Mouse (Mus musculus): Measurements from ENCODE around the gene Syf2. TPM values are rescaled to one million over a fixed set of nuclear protein-coding genes. Genes with fewer than 3 reads are reported as not detected.

The Syf2 gene
- polyA plus RNA-seq, 1 experiment from 2014 or later: 76.2 TPM

- H3K9ac ChIP-seq (ENCODE audit: low read depth, low read length): no peak overlapping the region
- no peak for ATAC-seq
- H3K27me3 ChIP-seq (replicated peaks; ENCODE audit: control insufficient read depth, insufficient read depth, low read length): peaks cover 24% of the 10 kb centered on the region
- no peaks in the 10 kb centered on the region for H3K36me3 ChIP-seq (ENCODE audit: control insufficient read depth, insufficient read depth)
- TF ChIP-seq CTCF (IDR thresholded peaks at IDR 0.05; ENCODE audit: low read depth): no peak
- no peak overlapping the region for H3K4me3 ChIP-seq (ENCODE audit: low read depth, low read length)
- H3K9me3 ChIP-seq (ENCODE audit: control insufficient read depth): no peaks in the 10 kb centered on the region
- H3K27ac ChIP-seq (ENCODE audit: low read depth, low read length): no peak overlapping the region
- H3K4me1 ChIP-seq (replicated peaks; ENCODE audit: control insufficient read depth, insufficient read depth, low read length): no peaks in the 10 kb centered on the region
- WGBS: 44% methylated on average over 27 of the region's 27 CpGs
- no peak overlapping the region for H3K4me2 ChIP-seq (replicated peaks; ENCODE audit: low read depth)
These were observed 13.2 kb downstream of the Syf2 start for GRCm38 (mm10) chr4:134943758-134944538.

DNA sequence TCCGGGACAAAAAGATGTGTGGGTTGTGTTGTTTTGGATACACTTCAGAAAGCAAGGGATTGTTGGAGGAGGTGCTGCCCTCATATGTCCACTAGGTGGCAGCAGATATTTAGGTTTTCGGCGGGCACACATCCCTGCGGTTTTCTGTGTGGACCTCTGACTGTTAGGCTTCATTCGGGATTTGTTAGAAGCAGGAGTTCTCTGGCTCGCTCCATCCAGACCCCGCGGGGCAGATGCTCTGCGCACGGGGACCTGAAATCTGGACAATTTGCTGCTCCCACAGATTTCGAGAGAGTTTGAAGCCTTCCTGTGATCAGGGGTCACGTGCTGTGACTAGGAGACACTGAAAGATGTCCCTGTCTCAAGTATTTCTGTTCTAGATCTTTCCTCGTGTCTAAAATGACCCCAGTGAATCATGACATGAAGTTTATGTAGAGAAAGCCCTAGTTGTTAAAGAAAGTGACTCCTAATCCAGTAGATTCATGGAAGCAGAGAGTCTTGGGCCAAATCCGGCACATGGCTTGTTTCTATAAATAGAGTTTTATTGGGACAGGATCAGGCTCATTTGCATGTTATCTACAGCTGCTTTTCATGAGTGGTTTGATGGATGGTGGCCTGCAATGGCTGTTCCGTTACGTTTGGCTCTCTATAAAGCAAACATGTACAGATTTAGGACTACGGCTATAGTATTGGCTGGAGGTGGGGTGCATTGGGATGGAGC lies 15.5 kb downstream of the Syf2 start:
- Histone ChIP-seq H3K4me1 (replicated peaks; ENCODE audit: control insufficient read depth, insufficient read depth, low read length) (no peaks in the 10 kb centered on the region), H3K4me2 (replicated peaks; ENCODE audit: low read depth) (peak overlapping the region; percentile 55), H3K9me3 (ENCODE audit: control insufficient read depth) (no peaks in the 10 kb centered on the region), H3K27ac (ENCODE audit: low read depth, low read length) (no peak overlapping the region), H3K9ac (ENCODE audit: low read depth, low read length) (no peak overlapping the region), H3K4me3 (ENCODE audit: low read depth, low read length) (no peak overlapping the region), H3K27me3 (replicated peaks; ENCODE audit: control insufficient read depth, insufficient read depth, low read length) (peaks cover 24% of the 10 kb centered on the region), H3K36me3 (ENCODE audit: control insufficient read depth, insufficient read depth) (no peaks in the 10 kb centered on the region)
- peak; percentile 42; the same call in 1 of the 2 replicates for ATAC-seq
- TF ChIP-seq CTCF (IDR thresholded peaks at IDR 0.05; ENCODE audit: low read depth): peak; percentile 91
- 6% methylated on average over 17 of the region's 17 CpGs for WGBS

GRCm38 (mm10) chr4:134950518-134951091 lies 19.9 kb downstream of the Syf2 start:
- Histone ChIP-seq H3K4me2 (replicated peaks; ENCODE audit: low read depth) (0 out of 2 replicates have a peak overlapping the region, but pooled peaks have one; percentile 3), H3K27ac (ENCODE audit: low read depth, low read length) (peak overlapping the region; percentile 41; the same call in 1 of the 2 replicates), H3K4me1 (replicated peaks; ENCODE audit: control insufficient read depth, insufficient read depth, low read length) (no peaks in the 10 kb centered on the region), H3K4me3 (ENCODE audit: low read depth, low read length) (no peak overlapping the region), H3K36me3 (ENCODE audit: control insufficient read depth, insufficient read depth) (no peaks in the 10 kb centered on the region), H3K9me3 (ENCODE audit: control insufficient read depth) (no peaks in the 10 kb centered on the region), H3K9ac (ENCODE audit: low read depth, low read length) (no peak overlapping the region), H3K27me3 (replicated peaks; ENCODE audit: control insufficient read depth, insufficient read depth, low read length) (no peaks in the 10 kb centered on the region)
- WGBS: 13% methylated on average over 11 of the region's 11 CpGs
- peak; percentile 53 for TF ChIP-seq CTCF (IDR thresholded peaks at IDR 0.05; ENCODE audit: low read depth)
- peak; percentile 65 for ATAC-seq

DNA sequence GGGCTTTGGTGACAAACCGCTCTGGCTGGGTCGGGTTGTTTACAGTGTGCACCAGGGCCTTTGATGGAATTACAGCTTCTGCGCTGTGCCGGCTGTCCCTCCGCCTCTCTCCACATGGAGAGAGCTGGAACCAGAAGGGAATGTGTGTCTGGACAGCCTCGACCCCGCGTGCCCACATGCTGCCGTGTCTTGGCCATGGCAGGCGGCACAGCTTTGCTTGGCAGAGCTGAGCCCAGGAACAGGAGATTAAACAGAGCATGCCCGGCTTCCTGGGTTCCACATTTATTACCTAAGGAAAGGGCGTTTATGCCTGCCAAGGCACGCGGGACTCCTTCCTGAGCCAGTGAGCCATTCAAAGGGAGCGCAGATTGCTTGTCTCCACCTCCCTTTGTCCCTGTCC lies 23.8 kb downstream of the Syf2 start:
- H3K4me3 ChIP-seq (ENCODE audit: low read depth, low read length): no peak overlapping the region
- no peaks in the 10 kb centered on the region for H3K27me3 ChIP-seq (replicated peaks; ENCODE audit: control insufficient read depth, insufficient read depth, low read length)
- 15% methylated on average over 15 of the region's 15 CpGs for WGBS
- H3K9me3 ChIP-seq (ENCODE audit: control insufficient read depth): no peaks in the 10 kb centered on the region
- ATAC-seq: no peak
- no peak overlapping the region for H3K27ac ChIP-seq (ENCODE audit: low read depth, low read length)
- H3K4me1 ChIP-seq (replicated peaks; ENCODE audit: control insufficient read depth, insufficient read depth, low read length): no peaks in the 10 kb centered on the region
- 0 out of 2 replicates have a peak overlapping the region, but pooled peaks have one; percentile 10 for H3K4me2 ChIP-seq (replicated peaks; ENCODE audit: low read depth)
- H3K9ac ChIP-seq (ENCODE audit: low read depth, low read length): no peak overlapping the region
- TF ChIP-seq CTCF (IDR thresholded peaks at IDR 0.05; ENCODE audit: low read depth): no peak
- H3K36me3 ChIP-seq (ENCODE audit: control insufficient read depth, insufficient read depth): no peaks in the 10 kb centered on the region

GRCm38 (mm10) chr4:134955196-134955595 lies 24.5 kb downstream of the Syf2 start:
- no peak for ATAC-seq
- TF ChIP-seq CTCF (IDR thresholded peaks at IDR 0.05; ENCODE audit: low read depth): no peak
- Histone ChIP-seq H3K9me3 (ENCODE audit: control insufficient read depth) (no peaks in the 10 kb centered on the region), H3K4me2 (replicated peaks; ENCODE audit: low read depth) (no peak overlapping the region), H3K27me3 (replicated peaks; ENCODE audit: control insufficient read depth, insufficient read depth, low read length) (no peaks in the 10 kb centered on the region), H3K36me3 (ENCODE audit: control insufficient read depth, insufficient read depth) (no peaks in the 10 kb centered on the region), H3K4me1 (replicated peaks; ENCODE audit: control insufficient read depth, insufficient read depth, low read length) (no peaks in the 10 kb centered on the region), H3K9ac (ENCODE audit: low read depth, low read length) (no peak overlapping the region), H3K4me3 (ENCODE audit: low read depth, low read length) (no peak overlapping the region), H3K27ac (ENCODE audit: low read depth, low read length) (no peak overlapping the region)
- WGBS: 90% methylated on average over 2 of the region's 2 CpGs

DNA sequence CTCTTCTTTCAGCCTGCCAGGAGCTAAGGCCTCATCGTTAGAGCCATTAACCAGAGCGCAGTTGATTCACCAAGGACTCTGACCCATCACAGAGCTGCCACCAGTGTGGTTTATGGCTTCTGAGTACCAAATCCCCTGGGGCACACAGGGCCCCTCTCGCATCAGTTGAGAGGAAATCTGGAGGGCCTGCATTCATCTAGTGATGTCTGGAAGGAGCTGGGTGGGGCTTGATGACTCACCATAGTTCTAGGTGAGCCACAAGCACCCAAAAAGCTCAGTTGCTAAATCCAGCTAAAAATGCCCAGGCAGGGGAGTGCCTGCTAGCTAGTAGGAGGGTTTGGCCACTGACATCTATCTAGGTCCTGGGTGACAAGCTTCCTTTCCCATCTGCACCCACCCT lies 25.1 kb downstream of the Syf2 start:
- no peaks in the 10 kb centered on the region for H3K4me1 ChIP-seq (replicated peaks; ENCODE audit: control insufficient read depth, insufficient read depth, low read length)
- no peaks in the 10 kb centered on the region for H3K27me3 ChIP-seq (replicated peaks; ENCODE audit: control insufficient read depth, insufficient read depth, low read length)
- no peaks in the 10 kb centered on the region for H3K36me3 ChIP-seq (ENCODE audit: control insufficient read depth, insufficient read depth)
- H3K9me3 ChIP-seq (ENCODE audit: control insufficient read depth): no peaks in the 10 kb centered on the region
- H3K4me2 ChIP-seq (replicated peaks; ENCODE audit: low read depth): no peak overlapping the region; the same call in 1 of the 2 replicates
- no peak for TF ChIP-seq CTCF (IDR thresholded peaks at IDR 0.05; ENCODE audit: low read depth)
- no peak overlapping the region for H3K9ac ChIP-seq (ENCODE audit: low read depth, low read length)
- no peak overlapping the region for H3K27ac ChIP-seq (ENCODE audit: low read depth, low read length)
- ATAC-seq: peak; percentile 85
- H3K4me3 ChIP-seq (ENCODE audit: low read depth, low read length): no peak overlapping the region
- 32% methylated on average over 3 of the region's 3 CpGs for WGBS

Data from intestine, postnatal 0 days (tissue).